Mouse (Mus musculus): ENCODE data around the gene Slc27a1.
A peak's percentile ranks its signal among the peaks of the same experiment; 100 is the strongest.

Gene Slc27a1

DNA sequence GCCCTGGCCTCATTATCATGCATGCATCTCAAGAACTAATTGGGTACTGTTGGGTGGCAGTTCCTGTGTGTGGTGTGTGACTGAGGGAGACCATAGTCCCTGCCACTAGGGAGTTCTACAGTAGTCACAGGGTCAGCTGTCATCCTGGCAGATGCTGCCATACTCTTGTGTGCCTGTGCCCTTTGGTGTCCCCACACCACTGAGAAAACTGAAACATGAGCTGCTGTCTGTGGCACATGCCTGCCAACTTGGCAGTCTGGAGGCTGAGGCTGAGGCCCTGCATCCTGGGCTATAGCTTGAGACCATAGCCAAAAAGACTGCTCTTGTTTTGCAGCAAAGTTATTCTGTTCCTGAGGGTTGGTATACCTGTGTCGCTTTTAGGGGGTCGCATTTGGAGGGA lies 51.1 kb downstream of the Slc27a1 start:
- DNase-seq (ENCODE audit: low spot score in 2 of 2), result no peak

DNA sequence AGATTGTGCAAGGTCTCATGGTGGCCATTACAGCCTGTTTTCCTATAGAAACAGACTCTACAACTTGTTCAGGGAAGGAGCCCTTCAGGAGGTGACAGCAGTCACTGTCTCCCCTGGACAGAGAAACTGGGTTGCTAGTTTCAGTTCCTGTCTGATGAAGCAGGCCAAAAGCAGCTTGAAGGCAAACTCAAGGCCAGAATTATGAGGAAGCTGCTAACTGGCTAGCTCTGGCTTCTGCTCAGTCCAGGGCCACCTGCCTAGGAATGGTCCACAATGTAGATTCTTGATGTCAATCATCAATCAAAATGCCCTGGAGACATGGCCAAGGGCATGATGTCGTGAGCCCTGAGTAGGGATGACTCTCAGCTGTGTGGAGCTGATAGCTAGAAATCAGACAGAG lies 56.4 kb downstream of the Slc27a1 start:
- no peak for DNase-seq (ENCODE audit: low spot score in 2 of 2)

DNA sequence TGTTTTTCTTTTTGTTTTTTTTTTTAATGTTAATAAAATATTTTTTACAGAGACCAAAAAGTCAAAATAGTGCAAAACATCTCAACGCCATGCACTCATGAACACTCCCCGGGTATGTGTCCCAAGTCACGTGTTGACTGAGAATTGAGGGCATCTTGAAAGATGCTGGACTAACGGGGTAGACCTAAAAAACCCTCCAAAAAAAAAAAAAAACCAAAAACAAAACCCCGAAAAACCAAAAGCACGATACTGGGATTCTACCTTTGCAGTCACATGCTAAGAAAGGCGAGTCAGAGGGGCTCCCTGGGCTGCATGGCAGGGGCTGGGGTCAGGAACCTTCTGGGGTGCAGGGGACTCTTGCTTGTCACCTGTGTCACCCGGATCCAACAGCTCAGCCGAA lies 58.1 kb downstream of the Slc27a1 start:
- DNase-seq (ENCODE audit: low spot score in 2 of 2), result no peak

- no peak for DNase-seq (ENCODE audit: low spot score in 2 of 2)
Observed at GRCm38 (mm10) chr8:71627265-71628099, 58.8 kb downstream of the Slc27a1 start.

DNA sequence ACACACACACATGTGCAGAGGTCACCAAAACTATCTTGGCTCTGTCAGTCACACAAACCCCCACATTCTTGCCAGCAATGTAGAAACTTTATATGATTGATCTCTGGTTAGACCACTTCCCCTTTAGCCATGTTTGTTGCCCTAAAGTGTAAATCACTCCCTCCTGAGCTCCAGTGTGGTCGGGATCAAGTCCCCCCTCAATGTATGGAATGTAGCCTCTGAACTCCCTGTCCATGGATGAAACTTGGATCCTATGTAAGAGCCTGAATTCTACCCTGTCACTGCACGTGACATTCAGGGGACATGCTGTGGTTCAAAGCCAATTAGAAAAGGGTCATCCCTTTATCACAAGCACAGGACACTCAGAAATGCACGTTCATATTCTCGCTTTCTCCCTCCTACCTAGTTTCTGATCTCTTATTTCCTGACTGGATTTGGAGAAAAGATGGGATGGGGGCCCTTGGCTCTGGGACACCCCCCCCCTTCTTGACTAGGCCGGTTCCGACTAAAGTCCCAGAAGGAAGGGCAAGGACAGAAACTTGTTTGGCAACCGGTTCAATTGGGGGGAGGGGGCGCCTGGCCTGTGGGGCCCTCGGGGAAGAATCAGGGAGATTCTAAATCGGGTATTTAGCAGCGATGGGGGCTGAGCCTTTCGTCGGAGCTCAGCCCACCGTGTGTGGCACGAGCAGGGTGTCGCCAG lies 59.9 kb downstream of the Slc27a1 start:
- no peak for DNase-seq (ENCODE audit: low spot score in 2 of 2)

DNA sequence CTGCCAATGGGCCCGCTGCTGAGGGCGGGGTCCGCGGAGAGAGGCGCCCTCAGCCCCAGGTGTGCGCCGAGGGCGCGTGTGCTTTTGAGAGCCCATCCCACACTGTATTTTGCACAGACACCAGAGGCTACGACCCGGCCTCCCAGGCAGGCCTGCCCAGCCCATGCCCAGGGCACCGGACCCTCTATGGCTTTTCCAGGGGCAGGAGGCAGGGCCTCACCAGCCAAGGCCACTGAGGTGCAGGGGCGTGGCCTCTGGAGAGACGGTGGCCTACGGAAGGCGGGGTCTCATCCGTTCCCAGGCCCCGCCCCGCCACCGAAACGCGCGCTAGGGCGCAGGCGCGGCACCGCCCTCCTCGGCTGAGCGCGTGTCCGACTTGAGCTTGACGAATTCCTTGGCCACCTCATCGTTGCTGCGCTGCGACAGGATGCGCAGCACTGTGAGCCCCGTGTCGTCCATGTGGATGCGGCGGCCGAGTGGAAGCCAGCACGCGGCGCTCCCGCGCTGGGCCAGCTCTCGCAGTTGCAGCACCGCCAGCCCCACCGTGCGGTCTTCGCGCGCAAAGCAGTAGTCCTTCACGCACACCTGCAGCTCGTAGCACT lies 60.5 kb downstream of the Slc27a1 start:
- DNase-seq (ENCODE audit: low spot score in 2 of 2), result peak; percentile 85 to 93

DNA sequence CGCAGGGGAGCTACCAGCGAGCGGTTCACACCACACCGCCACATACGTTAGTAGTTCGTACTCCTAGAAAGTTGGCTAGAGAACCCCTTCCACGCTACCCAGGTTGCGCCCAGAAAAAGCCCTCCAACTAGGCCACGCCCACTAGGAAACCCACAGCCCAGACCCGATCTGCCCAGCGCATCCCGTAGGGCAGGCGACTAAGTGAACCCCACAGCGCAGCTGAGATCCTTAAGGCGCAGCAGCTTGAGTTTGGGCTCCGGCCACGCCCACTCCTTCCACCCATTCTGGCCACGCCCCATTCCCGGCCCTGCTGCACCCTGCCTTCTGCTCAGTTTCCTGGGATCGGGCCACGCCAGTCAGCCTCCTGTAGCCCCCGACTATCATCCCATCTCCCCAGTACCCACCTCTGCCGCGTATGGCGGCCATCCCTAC lies 61.1 kb downstream of the Slc27a1 start:
- DNase-seq (ENCODE audit: low spot score in 2 of 2), result peak; percentile 45 to 48

- DNase-seq (ENCODE audit: low spot score in 2 of 2), result no peak
Observed at GRCm38 (mm10) chr8:71630761-71631160, 62.1 kb downstream of the Slc27a1 start.

DNA sequence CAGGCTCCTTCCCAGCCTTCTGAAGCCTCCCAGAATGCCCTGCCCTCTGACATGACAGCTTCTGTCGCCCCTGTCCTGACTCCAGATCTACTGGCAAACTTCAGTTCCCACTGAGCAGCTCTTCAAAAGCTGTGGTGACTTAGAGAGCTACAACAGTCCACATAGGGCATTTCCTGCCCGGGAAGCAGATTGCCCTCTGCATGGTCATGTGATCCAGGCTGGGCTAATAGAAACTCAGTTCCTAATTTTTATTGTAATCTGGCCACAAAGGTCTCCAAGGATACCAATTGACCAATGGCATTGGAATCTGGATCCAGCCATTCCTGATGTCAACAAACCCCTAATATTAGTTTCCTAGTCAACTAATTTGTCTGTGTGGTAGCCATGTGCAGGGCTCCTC lies 63.2 kb downstream of the Slc27a1 start:
- no peak for DNase-seq (ENCODE audit: low spot score in 2 of 2)

DNA sequence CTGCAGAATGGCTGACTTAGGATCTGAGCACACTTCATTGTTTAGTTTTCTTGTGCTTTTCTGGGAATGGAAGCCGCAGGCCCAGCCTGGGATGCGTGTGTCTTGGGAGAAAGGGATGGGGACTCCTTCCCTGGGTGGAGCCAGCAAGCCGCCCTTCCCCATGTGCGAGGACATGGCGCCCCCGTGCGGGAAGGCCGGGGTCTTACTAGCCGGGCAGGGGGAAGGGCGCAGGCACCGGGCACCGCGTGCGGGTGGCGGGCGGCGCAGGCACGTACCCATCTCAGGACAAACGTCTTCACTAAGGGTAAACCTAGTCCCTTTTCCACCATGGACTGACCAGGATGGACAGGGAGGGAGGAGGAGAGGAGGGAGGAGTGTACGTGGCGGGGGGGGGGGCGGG lies 64.5 kb downstream of the Slc27a1 start:
- peak; percentile 71 to 91 for DNase-seq (ENCODE audit: low spot score in 2 of 2)

DNA sequence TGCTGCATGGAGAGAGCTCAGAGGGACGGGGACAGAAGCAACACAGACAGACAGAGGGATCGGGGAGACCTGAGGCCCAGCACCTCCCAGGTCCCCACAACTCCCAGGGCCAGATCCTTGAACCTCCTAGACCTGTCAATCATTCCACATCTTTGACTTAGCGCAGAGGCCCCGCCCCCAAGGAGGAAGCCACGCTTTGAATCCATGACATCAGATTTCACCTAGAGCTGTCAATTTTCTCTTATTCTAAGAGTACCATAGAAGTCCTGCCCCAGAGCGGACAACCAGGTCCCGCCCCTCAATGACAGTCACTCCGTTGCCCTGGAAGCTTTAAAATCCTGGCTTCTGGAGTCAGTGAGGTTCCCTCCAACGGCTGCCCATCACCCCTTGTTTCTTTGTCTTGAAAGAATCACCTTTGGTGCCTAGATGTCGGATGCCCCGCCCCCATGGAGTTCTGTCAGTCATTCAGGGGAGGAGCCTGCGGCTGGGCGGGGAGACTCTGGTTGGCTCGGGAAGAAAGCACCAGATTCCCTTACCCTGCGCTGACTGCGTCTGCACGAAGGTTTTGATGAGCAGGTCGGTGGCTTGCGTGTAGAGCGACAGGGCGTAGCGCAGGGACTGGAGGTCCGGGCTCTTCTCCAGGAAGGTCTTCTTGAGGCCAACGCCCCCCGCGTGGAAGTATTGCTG lies 65.4 kb downstream of the Slc27a1 start:
- peak; percentile 75 to 76 for DNase-seq (ENCODE audit: low spot score in 2 of 2)

All from thymus, postnatal 10 days (tissue).